Mouse (Mus musculus) large intestine, adult 2 months (tissue): ENCODE results near the gene Rad18. TPM values are rescaled to one million over a fixed set of nuclear protein-coding genes. Genes with fewer than 3 reads are reported as not detected.
"Not testable (repeated sequence)": the region's sequence is repeated elsewhere in the genome, so short reads cannot be mapped to it uniquely, and the experiment has no call there.

Experiments used
- DNase-seq: peaks from one replicate; pipeline ENCODE4 v3.0.0-alpha.2; 2012; ENCODE audit warnings: low read depth, low spot score
- WGBS: fragments of 180-500 bp; shearing (Covaris S2); methylation state at CpG from one replicate; pipeline ENCODE4 v1.1.7; 2018; 5-methylcytosine and 5-hydroxymethylcytosine counted together
- polyA plus RNA-seq: library from polyadenylated mRNA; depleted of rRNA; stranded (reverse); fragments of >200 nt; gene quantifications from 2 replicates; pipeline ENCODE4 v1.2.3, GENCODE M21; 2012; rRNA removed

The Rad18 gene
- polyA plus RNA-seq = 1.9 and 2.6 TPM in 2 replicates

DNA sequence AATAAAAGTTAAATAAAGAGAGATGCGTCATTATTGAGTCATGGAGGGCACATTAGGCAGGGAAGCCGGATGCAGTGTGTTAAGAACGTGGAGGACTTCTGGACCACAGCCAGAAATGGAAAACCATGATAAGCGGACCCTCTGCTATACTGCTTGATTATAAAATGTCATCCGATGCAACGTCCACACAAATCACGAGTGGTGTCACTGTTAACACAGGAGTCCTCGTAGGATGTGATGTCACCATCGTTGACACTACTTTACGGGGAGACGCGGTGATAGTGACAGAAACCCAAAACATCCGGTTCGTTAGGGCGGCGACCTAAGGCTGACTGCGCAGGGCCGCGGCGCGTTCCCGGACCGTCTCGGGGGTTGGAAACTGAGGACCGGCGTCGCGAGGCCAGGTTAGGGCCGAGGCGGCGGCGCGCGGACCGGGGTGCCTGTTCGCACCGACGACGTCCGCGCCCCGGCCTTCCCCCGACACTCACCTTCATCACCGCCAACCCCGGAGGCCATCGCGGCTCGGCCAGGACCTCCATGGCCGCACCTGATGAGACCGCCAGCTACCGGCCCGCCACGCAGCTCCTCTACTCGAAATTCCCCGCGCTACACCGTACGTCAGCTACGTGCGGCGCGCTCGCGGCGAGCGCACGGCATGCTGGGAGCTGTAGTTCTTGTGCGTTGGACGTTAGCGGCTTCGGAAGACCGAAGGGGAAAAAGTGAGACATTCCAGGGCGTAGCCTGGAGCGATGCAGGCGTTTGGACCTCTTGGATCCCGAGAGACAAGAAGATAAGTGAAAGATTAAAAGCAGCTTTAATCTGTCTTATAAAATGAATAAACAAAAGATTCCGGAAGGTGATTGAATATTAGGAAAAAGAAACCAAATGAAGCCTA, at the start of gene Rad18:
Rad18 (minus strand) TSS at position 631 of the 895 bp plus-strand sequence.
- WGBS = under 1% methylated on average over 77 of the region's 77 CpGs
- peak; percentile 64 for DNase-seq

DNA sequence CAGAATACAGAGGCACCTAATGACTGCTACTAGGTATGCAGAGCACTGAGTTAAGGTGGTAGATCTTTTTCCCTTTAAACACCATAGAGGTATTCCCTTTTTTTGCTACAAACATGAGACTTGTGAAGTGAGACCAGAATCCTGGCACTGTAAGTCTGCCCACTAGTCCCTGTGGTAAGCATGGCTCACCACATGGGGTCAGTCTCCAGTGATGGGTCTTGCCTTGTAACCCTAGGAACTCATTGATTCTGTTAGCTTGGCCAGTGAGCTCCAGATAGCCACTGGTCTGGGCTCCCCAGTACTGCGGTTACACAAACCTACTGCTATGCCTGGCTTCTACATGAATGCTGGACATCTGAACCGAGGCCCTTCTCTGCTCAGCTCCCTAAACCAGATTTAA, 45.8 kb upstream of the Rad18 start:
- 77% methylated on average over 2 of the region's 2 CpGs for WGBS
- no peak for DNase-seq

DNA sequence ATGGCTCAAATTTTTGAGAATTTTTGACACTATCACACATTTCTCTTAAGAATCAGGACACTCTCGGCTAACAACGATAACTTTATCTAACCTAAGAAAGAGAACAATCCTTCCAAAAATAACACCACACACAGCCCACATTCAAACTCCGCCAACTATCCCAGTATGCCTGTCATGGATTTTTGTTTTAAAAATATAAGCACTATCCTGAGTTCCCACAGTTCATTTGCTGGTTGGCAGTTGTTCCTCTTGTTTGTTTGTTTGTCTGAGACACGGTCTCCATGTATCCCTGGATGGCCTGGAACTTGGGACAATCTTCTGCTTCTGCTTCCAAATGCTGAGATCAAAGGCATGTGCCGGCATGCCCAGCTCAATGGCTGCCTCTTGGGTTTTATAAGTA, 45.3 kb upstream of the Rad18 start:
- no peak for DNase-seq
- 86% methylated on average over 5 of the region's 5 CpGs for WGBS

GRCm38 (mm10) chr6:112739635-112740034, 43.1 kb upstream of the Rad18 start:
- DNase-seq = no peak
- WGBS = 90% methylated on average over 3 of the region's 3 CpGs

DNA sequence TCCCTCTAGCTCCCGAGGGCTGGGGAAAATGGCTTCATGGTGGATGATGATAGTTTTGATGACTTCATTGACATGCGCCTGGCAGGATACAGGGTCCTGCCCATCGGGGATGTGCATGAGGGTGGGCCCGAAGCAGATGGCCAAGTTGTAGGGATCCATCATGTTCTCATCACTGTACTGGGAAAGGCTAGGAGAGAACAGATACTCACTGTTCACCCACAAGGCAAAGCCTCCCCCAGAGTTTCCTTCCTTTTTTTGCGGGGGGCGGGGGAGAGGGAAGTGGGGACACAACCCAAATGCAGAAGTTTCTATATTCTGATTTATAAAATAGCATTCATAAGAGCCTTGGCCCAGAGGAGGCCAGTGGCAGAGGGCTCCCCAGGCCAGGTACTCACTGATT, 42.4 kb upstream of the Rad18 start:
- DNase-seq = no peak
- WGBS = 88% methylated on average over 6 of the region's 6 CpGs

DNA sequence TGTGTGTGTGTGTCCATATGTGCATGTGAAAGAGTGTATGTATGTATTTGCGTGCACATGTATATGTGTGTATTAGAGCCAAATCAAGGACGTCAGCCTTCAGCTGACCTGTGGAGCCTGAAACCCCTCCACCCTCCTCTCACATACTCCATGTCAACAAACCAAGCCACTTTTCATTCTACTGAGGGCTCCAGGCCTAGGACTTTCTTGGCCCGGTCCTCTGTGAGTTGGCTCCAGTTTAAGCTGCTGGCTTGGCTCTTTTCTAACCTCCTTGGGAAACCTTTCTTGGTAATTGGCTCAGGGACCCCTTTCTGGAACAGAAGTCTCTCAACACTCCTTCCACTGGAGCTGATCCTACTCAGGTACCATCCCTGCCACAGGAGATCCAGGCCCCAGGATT, 40.0 kb upstream of the Rad18 start:
- WGBS = 96% methylated on average over 3 of the region's 3 CpGs

GRCm38 (mm10) chr6:112735054-112735453, 38.6 kb upstream of the Rad18 start:
- WGBS = 95% methylated on average over 2 of the region's 2 CpGs
- no peak for DNase-seq

More for the DNA sequence above, 40.0 kb upstream of the Rad18 start:
- no peak for DNase-seq

DNA sequence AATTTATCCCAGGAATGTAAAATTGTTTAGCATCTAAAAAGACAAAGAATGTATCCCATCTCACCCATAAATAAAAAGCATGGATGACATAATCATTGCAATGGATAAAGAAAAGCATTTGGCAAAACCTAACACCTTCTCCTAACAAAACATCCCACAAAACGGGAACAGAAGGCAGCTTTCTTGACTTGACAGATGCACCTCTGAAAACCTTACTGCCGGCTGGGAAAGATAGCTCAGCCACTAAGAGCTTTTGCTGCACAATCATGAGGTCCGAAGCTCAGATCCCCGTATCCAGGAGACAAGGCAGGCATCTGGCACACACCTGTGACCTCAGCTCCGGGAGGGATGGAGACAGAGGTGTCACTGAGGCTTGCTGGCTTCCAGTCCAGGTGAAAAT, 37.5 kb upstream of the Rad18 start:
- WGBS = 70% methylated on average over 5 of the region's 5 CpGs
- DNase-seq = no peak

DNA sequence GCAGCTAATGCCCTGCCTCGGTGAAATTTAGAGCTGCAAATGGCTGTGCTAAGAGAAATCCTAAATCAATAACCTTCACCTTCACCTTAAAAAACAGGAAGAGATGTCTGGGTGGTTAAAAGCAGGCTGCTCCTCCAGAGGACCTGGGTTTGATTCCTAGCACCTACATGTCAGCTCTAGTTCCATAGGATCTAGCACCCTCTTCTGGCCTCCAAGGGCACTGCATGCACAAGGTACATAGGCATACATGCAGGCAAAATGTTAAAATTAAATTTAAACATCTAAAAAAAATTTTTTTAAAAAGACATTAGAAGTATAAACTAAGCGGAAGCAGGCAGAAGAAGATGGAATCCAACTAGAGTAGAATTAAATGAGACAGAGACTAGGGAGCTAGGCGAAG, 35.9 kb upstream of the Rad18 start:
- no peak for DNase-seq
- WGBS = over 99% methylated on average over 3 of the region's 3 CpGs

- DNase-seq = no peak
- 95% methylated on average over 10 of the region's 10 CpGs for WGBS
Observed at GRCm38 (mm10) chr6:112731386-112731785, 34.9 kb upstream of the Rad18 start.

DNA sequence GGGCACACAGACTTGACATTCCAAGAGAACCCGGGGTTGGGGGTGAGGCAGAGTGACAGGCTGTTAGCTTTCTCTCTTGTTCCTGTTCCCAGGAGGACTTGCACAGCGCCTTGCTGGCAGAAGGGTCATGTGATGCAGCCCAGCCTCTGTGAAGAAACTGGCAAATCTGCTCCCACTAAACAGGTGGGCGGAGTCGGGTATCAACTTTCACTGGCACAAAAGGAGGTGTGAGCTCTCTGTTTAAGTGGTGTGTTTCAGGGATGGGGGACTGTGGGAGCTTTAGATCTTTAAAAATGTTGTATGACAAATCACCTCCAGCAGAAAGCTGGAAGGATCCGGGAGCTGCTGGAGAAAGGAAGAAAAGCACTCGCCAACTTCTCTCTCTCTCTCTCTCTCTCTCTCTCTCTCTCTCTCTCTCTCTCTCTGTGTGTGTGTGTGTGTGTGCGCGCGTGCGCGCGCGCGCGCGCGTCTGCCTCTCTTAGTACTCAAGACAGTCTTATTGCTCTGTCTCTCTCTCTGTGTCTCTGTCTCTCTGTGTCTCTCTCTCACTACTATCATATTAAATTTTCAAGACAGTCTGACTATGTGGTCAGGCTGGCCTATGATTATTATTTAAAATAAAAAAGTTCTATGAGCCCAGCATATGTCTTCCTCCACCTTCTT, 32.4 kb upstream of the Rad18 start:
- DNase-seq = peak; percentile 31
- WGBS = 7% methylated on average over 17 of the region's 17 CpGs

DNA sequence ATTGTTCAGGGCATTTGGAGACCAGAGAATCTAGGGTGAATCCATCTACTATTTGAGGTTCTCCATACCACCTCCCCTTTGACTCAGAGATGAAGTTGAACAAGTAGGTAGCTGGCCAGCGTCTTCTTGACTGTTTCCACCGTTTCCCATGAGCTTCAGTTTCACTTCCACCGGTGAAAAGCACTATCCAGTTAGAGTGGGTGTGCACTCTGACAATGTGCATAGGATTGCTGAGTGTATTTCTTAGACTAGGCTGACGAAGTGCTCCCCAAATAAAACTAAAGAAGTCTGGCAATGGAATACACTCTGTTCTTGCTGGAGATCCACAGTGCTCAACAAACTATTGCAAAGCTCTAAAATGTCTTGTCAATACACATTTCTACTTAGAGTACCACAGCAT, 29.0 kb upstream of the Rad18 start:
- WGBS = 74% methylated on average over 4 of the region's 4 CpGs
- no peak for DNase-seq

DNA sequence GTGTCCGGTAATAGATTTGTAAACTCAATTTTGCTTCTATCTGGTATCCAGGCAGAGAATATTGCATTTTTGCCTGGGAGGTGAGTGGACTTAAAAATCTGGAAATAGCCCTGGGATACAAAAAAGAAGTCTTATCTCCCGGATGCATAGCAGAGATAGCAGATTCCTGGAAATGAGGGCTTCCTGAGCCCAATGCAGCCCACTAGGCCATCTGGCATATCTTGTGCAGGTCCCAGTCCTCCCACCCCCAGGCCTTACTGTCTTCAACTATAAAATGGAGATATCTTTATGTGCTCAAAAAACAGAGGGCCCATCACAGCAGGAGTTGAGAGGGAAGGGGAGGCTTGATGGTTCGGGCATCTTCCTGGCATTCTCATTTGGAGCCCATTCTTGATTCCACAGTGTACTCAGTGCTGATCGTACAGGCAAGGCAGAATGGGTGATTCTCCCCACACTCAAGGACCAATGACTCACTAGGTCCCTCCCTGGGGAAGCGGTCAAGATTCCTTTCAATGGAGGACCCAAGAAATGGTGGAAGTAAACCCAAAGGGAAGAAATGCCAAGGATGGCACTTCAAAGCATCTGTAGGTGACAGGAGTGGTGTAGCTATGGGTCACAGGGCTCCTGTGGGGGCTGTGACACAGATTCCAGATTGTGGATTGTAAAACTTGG, 24.1 kb upstream of the Rad18 start:
- DNase-seq = no peak
- WGBS = 88% methylated on average over 5 of the region's 5 CpGs

- 93% methylated on average over 1 of the region's 1 CpGs for WGBS
- DNase-seq = no peak
Observed at GRCm38 (mm10) chr6:112719983-112720382, 23.5 kb upstream of the Rad18 start.

DNA sequence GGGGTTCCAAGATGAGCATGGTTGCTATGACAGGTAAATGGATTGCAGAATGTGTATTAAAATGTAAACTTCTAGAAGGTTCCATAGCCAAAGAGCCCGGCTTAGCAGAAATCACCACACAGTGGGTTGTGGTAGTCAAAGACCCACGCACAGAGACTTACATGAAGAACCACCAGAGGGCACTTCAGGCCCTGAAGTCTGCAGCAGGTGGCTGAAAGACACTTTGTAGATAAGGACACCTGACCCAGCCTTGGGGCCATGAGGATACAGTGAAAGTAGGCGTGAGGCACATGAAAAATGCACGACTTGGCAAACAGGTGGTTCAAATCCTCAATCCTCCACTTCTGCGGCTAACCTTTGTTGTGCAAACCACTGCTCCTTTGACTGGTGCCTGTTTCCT, 20.7 kb upstream of the Rad18 start:
- no peak for DNase-seq

DNA sequence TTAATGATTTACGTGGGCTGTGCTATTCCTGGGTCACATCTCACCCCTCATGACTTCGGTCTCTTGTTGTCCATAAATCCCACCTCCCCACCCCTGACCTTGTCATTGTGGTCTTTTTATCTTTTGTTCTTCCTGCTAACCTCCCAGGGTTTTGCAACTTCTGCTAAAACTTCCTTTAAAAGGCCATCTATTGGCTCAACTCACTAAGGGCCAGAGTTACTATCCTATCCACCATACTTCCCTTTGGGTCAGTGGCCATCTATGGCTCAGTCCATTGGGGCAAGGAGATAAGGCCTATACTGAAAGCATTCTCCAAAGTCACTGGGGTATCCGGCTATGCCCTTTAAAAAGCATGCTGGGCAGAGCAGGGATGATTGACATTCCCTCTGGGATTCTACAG, 17.5 kb upstream of the Rad18 start:
- 76% methylated on average over 3 of the region's 3 CpGs for WGBS

More for the DNA sequence above, 20.7 kb upstream of the Rad18 start:
- WGBS = 48% methylated on average over 5 of the region's 5 CpGs

GRCm38 (mm10) chr6:112702296-112702695, 5.8 kb upstream of the Rad18 start:
- WGBS = 59% methylated on average over 4 of the region's 4 CpGs
- DNase-seq = not testable (repeated sequence)

More for the DNA sequence above, 17.5 kb upstream of the Rad18 start:
- no peak for DNase-seq

- WGBS = 0% methylated on average over 1 of the region's 1 CpGs
- DNase-seq = no peak
Observed at GRCm38 (mm10) chr6:112700392-112700791, 3.9 kb upstream of the Rad18 start.

DNA sequence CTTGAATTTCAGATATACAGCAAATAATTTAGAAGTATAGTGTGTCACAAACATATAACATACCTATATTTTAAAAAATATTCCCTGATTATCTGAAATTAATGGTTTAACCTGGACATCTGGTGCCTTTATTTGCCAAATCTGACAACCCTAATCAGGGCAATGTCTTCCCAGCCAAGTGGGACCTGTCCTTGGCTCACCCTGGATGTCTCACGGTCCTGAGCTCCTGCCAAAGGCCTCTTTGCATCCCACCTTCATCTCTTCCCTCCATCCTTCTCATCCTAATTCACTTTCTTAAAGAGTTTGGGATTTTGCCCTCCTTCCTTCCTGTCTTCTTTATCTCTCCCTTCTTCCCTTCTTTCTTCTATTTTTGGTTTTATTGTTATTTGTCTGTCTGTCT, 2.6 kb upstream of the Rad18 start:
- WGBS = 67% methylated on average over 1 of the region's 1 CpGs
- DNase-seq = no peak

- no peak for DNase-seq
- 88% methylated on average over 5 of the region's 5 CpGs for WGBS
Observed at GRCm38 (mm10) chr6:112694492-112694891, 2.0 kb downstream of the Rad18 start.
